Mouse (Mus musculus) heart, postnatal 4 days (tissue): Measurements from ENCODE around the gene Sertm1. TPM values are rescaled to one million over a fixed set of nuclear protein-coding genes. Genes with fewer than 3 reads are reported as not detected.

Experiments used
- DNase-seq: peaks from one replicate; pipeline ENCODE4 v3.0.0; 2021
- total RNA-seq, 2 experiments: library from RNA; stranded (reverse); gene quantifications; 2 replicates each; pipeline ENCODE4 v1.2.3; 2021

Sertm1 gene
- under 1 TPM; 0.57 to 0.77 TPM for total RNA-seq

DNA sequence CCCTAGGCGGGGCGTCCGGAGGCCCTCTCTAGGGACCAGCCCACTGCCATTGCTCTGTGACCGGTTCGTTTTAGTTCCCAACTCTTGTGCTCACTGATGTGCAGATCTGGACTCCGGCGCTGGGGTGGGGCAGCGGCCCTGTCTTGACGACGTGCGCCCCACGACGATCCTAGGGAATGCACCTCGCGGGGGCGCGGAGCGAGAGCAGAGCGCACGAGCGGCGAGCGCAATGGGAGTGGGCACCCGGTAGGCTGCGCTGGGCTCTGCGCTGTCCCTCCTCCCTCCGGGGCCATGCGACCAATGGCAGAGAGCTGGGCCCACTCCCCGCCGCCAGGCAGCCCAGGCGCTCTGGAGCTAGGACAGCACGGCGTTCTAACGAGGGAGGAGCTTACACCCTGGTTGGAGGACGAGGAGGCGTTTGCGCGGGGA lies at the start of gene Sertm1:
Sertm1 (minus strand) TSS at position 245 of the 429 bp plus-strand sequence.
- peak; percentile 46 for DNase-seq

DNA sequence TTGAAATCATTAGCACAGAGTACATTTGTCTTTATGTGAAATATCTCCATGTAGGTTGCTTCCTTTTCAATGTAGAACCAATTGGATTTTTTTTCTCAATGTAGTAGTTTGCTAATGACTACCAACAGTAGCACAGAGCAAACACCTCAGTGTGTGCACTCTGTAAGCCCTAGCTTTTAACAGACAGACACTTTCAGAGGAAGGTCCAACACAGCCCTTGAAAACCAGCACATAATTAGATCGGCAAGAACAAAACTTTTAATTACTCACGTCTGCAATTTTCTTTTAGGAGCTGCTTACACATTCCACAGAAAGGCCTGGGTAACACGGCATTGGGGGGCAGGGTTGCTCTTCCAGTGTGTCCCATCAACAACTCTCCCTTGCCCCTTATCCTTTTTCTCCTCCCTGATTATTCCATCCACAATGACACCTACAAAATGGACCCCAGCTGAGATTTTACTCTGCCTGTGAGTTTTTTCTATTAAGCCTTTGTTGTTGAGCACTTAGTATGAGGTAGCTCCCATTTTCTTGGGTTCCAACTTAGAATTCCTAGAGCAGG lies 49.3 kb upstream of the Sertm1 start:
- DNase-seq, result no peak

DNA sequence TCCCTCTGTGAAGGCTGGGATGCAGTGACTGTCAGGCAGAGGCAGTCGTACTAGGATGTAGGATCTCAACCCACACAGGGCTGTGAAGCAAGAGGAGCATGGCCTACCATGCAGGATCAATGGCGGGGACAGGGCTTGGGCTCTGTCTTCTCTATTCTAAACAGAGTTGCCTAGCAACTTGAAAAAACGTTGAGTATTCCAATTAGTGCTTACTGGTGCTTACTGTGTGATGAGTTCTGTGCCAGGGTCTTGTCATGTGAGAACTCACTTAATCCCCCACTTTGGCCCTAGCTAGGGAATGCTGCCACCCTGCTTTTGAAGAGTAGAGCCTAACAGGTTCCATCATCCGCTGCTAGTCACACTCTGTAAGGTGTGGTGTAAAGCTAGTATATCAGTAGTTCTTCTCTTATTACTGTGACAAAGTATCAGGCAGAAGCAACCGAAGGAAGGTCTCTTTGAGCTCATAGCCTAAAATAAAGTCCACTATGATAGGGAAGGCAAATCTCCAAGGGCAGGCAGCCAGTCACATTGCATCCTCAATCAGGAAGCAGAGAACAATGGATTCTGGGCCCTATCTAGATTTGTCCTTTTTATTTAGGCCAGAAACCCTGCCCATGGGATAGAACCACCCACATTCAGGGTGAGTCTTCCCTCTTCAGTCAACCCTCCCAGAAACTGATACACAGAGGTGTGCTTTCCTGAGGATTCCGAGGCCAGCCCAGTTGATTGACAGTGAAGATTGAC lies 27.6 kb upstream of the Sertm1 start:
- no peak for DNase-seq

DNA sequence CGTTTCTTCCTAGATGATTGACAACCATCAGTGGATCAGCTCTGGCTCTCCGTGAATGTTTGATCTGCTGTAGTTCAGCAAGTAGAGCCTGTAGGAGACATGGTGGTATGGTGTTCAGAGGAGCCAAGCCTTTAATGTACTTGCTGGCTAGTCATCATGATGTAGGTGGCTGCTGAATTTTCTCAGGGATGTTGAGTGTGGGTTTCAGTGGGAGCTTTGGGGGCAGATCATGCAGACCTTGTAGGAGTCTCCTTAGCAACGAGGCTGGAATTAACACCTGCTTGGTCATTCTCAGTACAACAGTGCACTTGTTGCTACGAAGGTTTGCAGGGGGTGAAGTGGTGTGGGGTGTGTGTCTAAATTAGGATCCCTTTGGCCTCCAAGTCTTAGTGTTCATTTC lies 18.8 kb upstream of the Sertm1 start:
- DNase-seq, result no peak

DNA sequence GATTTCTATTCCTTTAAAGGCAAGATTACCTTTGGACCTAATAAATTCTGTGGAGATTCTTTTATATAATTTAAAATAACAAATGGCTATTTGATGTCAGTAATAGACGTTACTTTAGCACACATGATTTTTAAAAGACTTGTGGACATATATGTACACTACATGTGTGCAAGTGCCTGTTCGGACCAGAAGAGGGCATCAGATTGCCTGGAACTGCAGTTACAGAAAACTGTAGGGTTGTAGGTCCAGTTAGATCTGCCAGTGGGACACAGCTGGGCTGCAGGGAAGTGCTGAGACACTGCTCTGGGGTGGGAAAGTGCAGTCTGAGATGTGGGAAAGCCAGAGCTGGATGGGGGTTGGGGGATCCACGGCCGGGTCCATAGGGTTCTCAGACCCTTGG lies 16.9 kb upstream of the Sertm1 start:
- no peak for DNase-seq

DNA sequence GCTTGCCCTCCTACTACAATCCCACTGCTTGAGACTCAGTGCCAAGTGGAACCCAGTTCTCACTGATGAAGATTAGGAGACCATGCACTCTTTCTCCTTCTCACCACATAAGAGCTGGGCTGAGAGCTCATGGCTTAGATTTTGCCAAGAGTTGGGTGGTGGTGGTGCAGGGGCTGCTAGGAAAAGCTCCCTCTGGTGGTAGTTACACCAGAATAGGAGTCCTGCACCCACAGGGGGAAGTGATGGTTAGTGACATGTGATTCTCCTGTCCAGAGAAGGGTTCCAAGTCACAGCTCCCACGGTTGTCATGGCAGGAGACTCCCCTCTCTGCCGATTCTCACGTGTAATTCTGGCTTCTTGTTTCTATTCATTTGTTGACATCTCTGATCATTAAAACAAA lies 4.7 kb upstream of the Sertm1 start:
- no peak for DNase-seq

DNA sequence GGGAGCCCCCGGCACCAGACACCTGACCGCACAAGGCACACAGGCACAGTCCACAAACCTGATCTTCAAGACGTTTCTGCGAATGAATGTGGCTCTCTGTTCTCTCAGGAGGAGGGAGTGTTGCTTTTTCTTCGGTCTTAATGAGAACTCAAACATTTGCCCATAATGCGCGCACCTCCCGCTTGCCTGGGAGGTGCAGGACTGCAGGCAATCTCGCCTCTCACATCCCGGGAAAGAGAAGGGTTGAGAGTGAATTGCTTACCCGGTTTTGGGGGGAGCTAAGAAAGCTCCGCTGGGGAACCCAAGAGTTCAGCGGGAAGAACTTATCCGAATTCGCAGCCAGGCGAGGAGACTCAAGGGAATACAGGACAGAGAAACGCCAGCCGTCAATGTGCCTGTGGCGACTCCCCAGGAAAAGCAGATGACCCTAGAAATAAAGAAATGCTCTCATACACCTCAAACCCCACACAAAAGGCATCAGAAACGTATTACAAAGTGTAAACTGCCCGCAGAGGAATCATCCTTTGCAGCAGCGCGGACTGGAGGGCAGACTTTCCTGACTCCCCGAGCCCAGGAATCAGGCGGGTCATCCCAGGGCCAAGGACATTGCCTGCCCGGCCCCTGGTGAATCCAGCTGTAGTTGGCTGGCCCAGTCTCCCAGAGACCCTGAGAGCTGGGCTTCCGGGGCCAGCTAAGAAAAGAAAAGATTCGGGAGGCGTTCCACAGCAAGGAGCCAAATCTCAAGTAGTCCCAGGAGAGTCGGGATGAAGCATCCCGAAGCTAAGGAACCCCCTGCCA lies 643 bp downstream of the Sertm1 start:
- DNase-seq, result no peak

DNA sequence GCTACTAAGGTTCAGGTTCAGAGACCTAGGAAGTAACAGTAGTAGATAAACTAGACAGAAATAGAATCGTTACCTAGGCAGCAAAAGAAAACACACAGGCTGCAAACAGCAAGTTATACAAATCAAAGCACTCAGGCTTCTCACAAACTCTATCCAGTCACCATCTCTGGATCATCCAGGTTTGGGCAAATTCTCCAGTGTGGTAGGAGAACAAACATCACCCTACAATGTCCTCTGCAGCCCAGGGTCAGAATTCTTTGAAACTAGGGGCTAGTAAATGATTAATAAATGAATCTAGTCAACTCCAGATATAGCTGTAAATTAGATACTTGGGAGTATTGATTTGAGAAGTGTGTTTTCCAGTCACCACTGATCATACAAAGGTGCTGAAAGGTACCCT lies 6.8 kb downstream of the Sertm1 start:
- DNase-seq, result no peak

DNA sequence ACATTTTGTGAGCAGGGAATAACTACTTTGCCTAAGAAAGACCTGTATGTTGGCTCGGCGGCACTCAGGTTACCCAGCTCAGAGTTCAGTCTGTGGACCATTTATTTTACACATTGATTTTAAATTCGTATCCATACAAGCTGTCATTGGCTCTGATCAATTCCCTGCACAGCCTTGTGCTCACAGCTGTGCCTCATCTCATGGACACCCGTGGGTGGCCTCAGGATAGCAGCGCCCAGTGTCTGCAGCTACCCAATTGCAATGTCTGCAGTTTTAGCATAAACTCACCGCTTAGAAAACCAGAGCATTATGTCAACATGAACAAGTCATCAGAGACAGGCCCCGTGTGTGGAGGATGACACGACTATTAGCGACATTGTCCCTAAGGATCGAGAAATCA lies 17.7 kb downstream of the Sertm1 start:
- no peak for DNase-seq

DNA sequence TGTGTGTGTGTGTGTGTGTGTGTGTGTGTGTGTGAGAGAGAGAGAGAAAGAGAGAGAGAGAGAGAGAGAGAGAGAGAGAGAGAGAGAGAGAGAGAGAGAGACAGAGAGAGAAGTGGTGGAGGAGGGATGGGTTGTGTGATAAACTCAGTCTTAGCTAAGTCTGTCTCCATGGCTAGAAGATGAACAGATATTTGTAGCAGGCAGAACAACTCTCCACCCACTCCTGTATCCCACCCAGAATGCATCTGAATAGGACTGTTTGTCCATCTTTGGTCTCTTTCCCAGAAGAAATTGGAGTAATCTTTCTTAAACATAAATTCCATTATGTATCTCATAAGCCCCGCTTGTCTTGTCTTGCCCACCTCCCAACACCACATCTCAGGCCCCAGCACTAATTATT lies 20.8 kb downstream of the Sertm1 start:
- no peak for DNase-seq

DNA sequence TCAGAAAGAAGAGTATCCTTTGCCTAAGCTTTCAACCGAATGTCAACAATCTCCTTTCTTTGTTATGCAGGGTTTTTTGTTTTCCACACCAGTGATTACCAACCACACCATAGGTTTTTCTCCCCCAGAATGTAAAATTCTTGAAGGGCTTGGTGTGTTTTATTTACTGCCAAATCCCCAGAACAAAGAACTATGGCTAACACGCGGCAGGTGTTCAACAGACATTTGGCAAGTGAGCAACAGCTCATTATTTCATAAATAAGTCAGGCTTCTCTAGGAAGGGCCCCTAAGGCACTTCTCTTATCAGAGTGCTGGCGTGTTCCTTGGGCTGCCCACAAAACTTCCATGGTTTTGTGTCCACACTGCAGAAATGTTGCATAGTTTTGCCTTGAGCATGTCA lies 23.5 kb downstream of the Sertm1 start:
- no peak for DNase-seq

DNA sequence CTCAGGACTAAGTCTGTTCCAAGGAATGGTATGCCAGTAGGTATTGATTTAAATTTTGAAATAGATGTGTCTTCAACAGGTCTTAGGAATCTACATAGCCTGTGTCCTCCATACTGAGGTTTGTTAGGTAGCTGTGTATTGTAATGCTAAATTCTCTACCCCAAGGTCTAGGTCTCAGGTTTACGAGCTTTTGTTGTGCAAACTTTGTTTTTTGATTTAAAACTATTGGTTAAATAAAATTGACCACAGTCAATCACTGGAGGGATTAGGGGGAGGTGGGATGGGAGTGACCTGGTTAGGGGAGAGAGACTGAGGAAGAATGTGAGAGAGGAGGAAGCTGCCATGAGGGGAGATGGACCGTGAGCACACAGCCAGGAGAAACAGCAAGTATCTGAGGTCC lies 29.2 kb downstream of the Sertm1 start:
- no peak for DNase-seq

Other genes with a start within 250 kb of the Sertm1 start
- gene Supt20, start 223.1 kb downstream of the Sertm1 start, total RNA-seq, result 10 to 100 TPM; 49.8 to 50.5 TPM
- not detected for gene Gm21958, start 201.5 kb downstream of the Sertm1 start, total RNA-seq
- gene Exosc8, start 180.5 kb downstream of the Sertm1 start, total RNA-seq, result 10 to 100 TPM; 40.3 to 44.7 TPM
- 10 to 100 TPM; 19.2 to 24.0 TPM for gene Alg5, start 180.3 kb downstream of the Sertm1 start, total RNA-seq
- gene Smad9, start 160.3 kb downstream of the Sertm1 start, total RNA-seq, result 1 to 10 TPM; 1.5 to 1.8 TPM
- gene Rfxap, start 108.1 kb downstream of the Sertm1 start, total RNA-seq, result 10 to 100 TPM; 23.0 to 24.6 TPM
- gene Ccna1, start 139.6 kb upstream of the Sertm1 start, total RNA-seq, result under 1 TPM; 0.88 to 0.91 TPM
- 10 to 100 TPM; 43.4 to 48.1 TPM for gene Spg20, start 196.2 kb upstream of the Sertm1 start, total RNA-seq
- gene Ccdc169, start 221.5 kb upstream of the Sertm1 start, total RNA-seq, result under 1 TPM in 1 of 2 experiments, not detected in 1; 0.18 TPM